Mouse (Mus musculus) brain, embryonic 14.5 days (tissue): ENCODE measurements around the gene Rita1.

Source experiments
- CTCF ChIP-seq: fragments of 200-500 bp; IDR thresholded peaks from 2 replicates; pipeline ENCODE4 v1.5.1; 2012; ENCODE audit warnings: inconsistent platforms, mild to moderate bottlenecking, moderate library complexity, borderline replicate concordance; ENCODE audit not compliant: insufficient read depth, insufficient read length; ENCODE audit errors: extremely low read depth
- POLR2A ChIP-seq: fragments of 200-500 bp; IDR thresholded peaks from 2 replicates; pipeline ENCODE4 v1.6.1; 2012; ENCODE audit warnings: mild to moderate bottlenecking, inconsistent platforms, borderline replicate concordance; ENCODE audit not compliant: poor library complexity, insufficient read depth, insufficient read length, severe bottlenecking; ENCODE audit errors: extremely low read depth

GRCm38 (mm10) chr5:120603515-120603914 is 8.9 kb downstream of the Rita1 start:
- TF ChIP-seq POLR2A, result no peak
- TF ChIP-seq CTCF, result no peak
